Mouse (Mus musculus) limb, embryonic 11.5 days (tissue): ENCODE results near the gene Ezr. TPM values are rescaled to one million over a fixed set of nuclear protein-coding genes. Genes with fewer than 3 reads are reported as not detected.
A peak's percentile ranks its signal among the peaks of the same experiment; 100 is the strongest.

Experiments used
- ATAC-seq: fragments of 200-750 bp; cut with Nextera tagmentation; 2 replicates; pipeline ENCODE4 v1.8.0; 2017; ENCODE audit warnings: low read depth; ENCODE audit not compliant: insufficient number of reproducible peaks, low FRiP score, low TSS enrichment
- DNase-seq: peaks from one replicate; pipeline ENCODE4 v3.0.0-alpha.2; 2015; ENCODE audit warnings: low spot score
- H3K27ac ChIP-seq: fragments of 300-500 bp; sonication (generic); replicated peaks from 2 replicates; pipeline ENCODE4 v1.5.1; 2014; ENCODE audit warnings: low read depth, mild to moderate bottlenecking, low read length
- H3K27me3 ChIP-seq: fragments of 300-500 bp; sonication (generic); 2 replicates; pipeline ENCODE4 v1.6.1; 2014; ENCODE audit warnings: mild to moderate bottlenecking, low read length, mixed read lengths; ENCODE audit not compliant: control insufficient read depth, insufficient read depth
- H3K36me3 ChIP-seq: fragments of 300-500 bp; sonication (generic); 2 replicates; pipeline ENCODE4 v1.6.1; 2014; ENCODE audit warnings: mild to moderate bottlenecking, low read length, moderate library complexity, mixed read lengths; ENCODE audit not compliant: control insufficient read depth, insufficient read depth
- H3K4me1 ChIP-seq: fragments of 300-500 bp; sonication (generic); 2 replicates; pipeline ENCODE4 v1.6.1; 2014; ENCODE audit warnings: low read length, mixed read lengths; ENCODE audit not compliant: control insufficient read depth, insufficient read depth
- H3K4me2 ChIP-seq: fragments of 300-500 bp; sonication (generic); 2 replicates; pipeline ENCODE4 v1.6.1; 2014; ENCODE audit warnings: low read depth, mild to moderate bottlenecking, moderate library complexity; ENCODE audit not compliant: severe bottlenecking
- H3K4me3 ChIP-seq: fragments of 300-500 bp; sonication (generic); 2 replicates; pipeline ENCODE4 v1.5.1; 2014; ENCODE audit warnings: low read depth, low read length
- H3K9ac ChIP-seq: fragments of 300-500 bp; sonication (generic); 2 replicates; pipeline ENCODE4 v1.6.1; 2014; ENCODE audit warnings: mild to moderate bottlenecking, low read length
- H3K9me3 ChIP-seq: fragments of 300-500 bp; sonication (generic); 2 replicates; pipeline ENCODE4 v1.6.1; 2016; ENCODE audit warnings: low read length; ENCODE audit not compliant: control insufficient read depth
- WGBS: fragments of 180-500 bp; shearing (Covaris S2); extraction: QIAGEN DNeasy Blood & Tissue Kit; methylation state at CpG from one replicate; pipeline ENCODE4 v1.1.7; 2014; 5-methylcytosine and 5-hydroxymethylcytosine counted together
- polyA plus RNA-seq: library from polyadenylated mRNA; unstranded; fragments of >200 nt; fragmentation: Nextera tagmentation; extraction: Ambion mirVana; gene quantifications from 2 replicates; pipeline ENCODE4 v1.2.1, GENCODE M21; 2014

The Ezr gene
- polyA plus RNA-seq, 1 experiment from 2014 or later, result 25.6 TPM

DNA sequence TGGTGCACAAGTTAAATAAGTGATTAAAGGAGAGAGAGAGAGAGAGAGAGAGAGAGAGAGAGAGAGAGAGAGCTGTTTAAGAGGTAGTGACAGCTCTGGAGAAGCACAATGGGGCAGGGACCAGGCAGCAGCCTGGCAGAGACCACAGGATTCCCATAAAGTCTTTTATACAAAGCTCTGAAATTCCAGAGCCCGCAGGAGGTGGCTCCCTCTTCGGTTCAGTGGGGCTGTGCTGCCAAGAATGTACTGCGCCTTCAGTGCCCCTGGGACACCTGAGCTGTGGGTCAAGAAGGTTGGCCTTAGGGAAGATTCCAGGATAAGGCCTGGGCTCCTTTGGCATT lies 30.2 kb upstream of the Ezr start:
- H3K27ac ChIP-seq, result no peak overlapping the region
- no peaks in the 10 kb centered on the region for H3K36me3 ChIP-seq
- H3K9ac ChIP-seq, result no peak overlapping the region
- DNase-seq, result peak; percentile 37
- no peak overlapping the region for H3K4me3 ChIP-seq
- 26% methylated on average over 3 of the region's 3 CpGs for WGBS
- ATAC-seq, result no peak
- no peak overlapping the region for H3K4me2 ChIP-seq
- no peaks in the 10 kb centered on the region for H3K9me3 ChIP-seq
- no peaks in the 10 kb centered on the region for H3K27me3 ChIP-seq
- H3K4me1 ChIP-seq, result no peaks in the 10 kb centered on the region; the same call in 1 of the 2 replicates

DNA sequence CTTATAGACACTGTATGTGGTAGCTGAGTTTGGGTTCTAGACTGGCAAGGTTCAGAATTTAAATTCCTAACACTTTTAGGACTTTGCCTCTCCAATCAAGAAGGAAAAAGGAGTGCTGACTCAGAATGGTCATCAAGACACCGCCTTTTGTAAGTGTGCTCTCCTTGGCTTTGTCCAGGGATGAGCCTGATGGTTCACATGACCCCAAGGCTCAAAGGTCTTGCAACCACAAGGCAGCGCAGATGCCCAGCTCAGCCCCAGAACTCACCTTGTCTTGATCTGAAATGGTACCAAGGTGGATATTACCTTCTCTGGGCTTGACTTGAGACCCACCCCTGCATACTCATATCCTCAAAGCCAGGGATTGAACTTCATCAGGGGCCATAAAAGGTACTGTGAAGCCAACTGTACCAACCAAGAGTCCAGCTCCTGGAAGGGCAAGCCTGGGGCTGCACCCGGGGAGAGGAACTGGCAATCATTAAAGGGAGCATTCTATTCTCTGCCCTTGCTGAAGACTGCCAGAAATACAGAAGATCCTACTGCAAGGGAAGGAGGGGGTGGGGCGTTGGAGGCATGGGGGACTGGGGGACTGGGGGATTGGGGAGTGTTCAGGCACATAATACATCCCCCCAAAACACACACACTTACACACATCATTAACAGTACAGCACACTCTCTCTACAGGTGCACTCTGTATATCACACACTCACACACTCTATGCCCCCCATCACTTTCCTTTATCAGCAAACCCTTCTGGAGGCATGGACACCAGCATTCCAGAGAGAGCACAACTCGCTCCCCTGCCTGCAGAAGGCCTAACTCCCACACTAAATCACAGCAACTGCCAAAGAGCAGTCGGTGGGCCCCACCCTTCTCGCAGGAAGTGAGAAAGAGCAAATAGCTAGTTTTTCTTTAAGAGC lies 29.6 kb upstream of the Ezr start:
- ATAC-seq (no peak), DNase-seq (peak; percentile 31)
- H3K27me3 ChIP-seq, result no peaks in the 10 kb centered on the region
- H3K27ac ChIP-seq, result no peak overlapping the region
- no peak overlapping the region for H3K4me3 ChIP-seq
- 50% methylated on average over 7 of the region's 7 CpGs for WGBS
- no peak overlapping the region for H3K4me2 ChIP-seq
- no peaks in the 10 kb centered on the region; the same call in 1 of the 2 replicates for H3K4me1 ChIP-seq
- no peak overlapping the region for H3K9ac ChIP-seq
- H3K36me3 ChIP-seq, result no peaks in the 10 kb centered on the region
- H3K9me3 ChIP-seq, result no peaks in the 10 kb centered on the region

DNA sequence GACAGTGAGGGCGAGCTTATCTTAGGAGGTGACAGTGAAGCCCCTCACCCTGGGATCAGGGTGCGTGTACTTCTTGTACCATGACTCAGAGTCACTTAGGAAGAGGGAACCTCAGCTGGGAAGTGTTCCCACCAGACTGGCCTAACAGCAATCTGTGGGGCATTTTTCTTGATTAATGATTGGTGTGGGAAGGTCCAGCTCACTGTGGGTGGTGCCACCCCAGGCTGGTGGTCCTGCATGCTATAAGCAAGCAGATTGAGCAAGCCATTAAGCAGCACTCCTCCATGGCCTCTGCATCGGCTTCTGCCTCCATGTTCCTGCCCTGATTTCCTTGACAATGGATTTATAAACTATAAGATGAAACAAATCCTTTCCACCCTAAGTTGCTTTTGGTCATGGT lies 26.7 kb upstream of the Ezr start:
- Histone ChIP-seq H3K4me1 (no peaks in the 10 kb centered on the region; the same call in 1 of the 2 replicates), H3K27ac (no peak overlapping the region), H3K9me3 (no peaks in the 10 kb centered on the region), H3K36me3 (no peaks in the 10 kb centered on the region), H3K4me3 (no peak overlapping the region), H3K4me2 (no peak overlapping the region), H3K27me3 (no peaks in the 10 kb centered on the region), H3K9ac (no peak overlapping the region)
- 70% methylated on average over 3 of the region's 3 CpGs for WGBS
- no peak for ATAC-seq
- DNase-seq, result no peak

DNA sequence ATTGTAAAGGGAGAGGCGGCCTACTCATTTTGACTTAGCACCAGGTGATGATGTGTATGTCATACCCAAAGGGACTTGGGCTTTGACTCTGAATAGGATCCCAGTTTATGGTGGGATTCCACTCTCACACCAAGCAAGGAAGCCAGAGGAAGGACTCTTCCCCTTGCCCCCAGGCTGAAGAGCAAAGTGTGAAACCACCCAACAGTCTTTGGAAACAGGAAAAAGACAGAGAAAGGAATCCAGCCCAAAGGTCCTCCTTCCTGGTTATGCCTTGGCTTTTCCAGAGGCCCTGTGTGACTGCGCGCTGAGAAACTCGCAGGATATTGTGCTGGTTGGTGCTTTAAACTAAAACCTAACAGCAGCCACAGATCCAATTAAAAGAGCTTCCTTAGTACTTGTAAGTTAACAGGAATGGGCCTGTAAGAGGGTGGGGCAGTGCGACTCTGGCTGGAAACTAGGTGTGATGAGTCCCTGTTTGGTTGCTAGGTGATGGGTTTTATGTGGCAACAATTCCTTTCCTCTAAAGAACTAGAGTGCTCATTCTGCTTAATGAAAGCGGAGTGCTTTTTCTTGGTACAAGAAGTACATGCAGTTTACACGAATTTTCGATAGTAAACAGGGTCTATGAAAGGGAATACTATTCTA lies 26.1 kb upstream of the Ezr start:
- Histone ChIP-seq H3K9ac (no peak overlapping the region), H3K4me1 (no peaks in the 10 kb centered on the region; the same call in 1 of the 2 replicates), H3K36me3 (no peaks in the 10 kb centered on the region), H3K9me3 (no peaks in the 10 kb centered on the region), H3K27ac (no peak overlapping the region), H3K27me3 (no peaks in the 10 kb centered on the region), H3K4me2 (no peak overlapping the region), H3K4me3 (no peak overlapping the region)
- ATAC-seq (no peak), DNase-seq (no peak)
- 68% methylated on average over 8 of the region's 8 CpGs for WGBS

DNA sequence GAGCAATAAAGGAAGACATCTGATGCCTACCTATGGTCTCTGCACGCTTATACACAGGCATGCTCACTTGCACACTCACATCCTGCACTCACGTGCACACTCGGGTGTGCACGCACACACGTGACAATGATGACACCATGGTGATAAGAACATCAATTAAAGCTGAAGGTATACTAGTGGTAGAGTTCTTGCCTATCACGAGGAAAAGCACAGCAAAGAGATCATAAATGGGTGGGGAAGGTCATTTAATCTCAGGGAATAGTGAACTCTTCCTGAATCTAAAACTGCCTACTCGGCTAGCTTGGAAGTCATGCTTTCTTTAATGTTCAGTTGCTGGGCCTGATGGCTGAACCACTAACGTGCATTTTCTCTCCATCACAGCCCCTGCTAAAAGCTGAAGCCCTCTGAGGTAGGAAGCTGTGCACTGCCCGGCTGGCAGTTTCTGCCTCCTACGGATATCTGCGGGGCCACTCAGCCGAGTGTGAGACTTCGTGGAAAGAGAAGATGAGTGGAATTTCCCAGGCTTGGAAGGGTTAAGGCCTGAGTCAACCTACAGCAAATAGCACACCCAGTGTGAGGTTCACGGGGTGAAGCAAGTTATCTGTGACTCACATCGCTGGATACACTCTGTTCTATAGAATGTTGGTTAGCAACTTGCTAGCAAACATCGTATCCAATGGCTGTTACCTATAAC lies 25.4 kb upstream of the Ezr start:
- 87% methylated on average over 16 of the region's 16 CpGs for WGBS
- no peak overlapping the region for H3K4me2 ChIP-seq
- H3K4me1 ChIP-seq, result no peaks in the 10 kb centered on the region; the same call in 1 of the 2 replicates
- no peaks in the 10 kb centered on the region for H3K36me3 ChIP-seq
- no peak overlapping the region for H3K4me3 ChIP-seq
- no peak overlapping the region for H3K9ac ChIP-seq
- DNase-seq, result no peak
- no peak for ATAC-seq
- no peaks in the 10 kb centered on the region for H3K9me3 ChIP-seq
- H3K27ac ChIP-seq, result no peak overlapping the region
- H3K27me3 ChIP-seq, result no peaks in the 10 kb centered on the region

DNA sequence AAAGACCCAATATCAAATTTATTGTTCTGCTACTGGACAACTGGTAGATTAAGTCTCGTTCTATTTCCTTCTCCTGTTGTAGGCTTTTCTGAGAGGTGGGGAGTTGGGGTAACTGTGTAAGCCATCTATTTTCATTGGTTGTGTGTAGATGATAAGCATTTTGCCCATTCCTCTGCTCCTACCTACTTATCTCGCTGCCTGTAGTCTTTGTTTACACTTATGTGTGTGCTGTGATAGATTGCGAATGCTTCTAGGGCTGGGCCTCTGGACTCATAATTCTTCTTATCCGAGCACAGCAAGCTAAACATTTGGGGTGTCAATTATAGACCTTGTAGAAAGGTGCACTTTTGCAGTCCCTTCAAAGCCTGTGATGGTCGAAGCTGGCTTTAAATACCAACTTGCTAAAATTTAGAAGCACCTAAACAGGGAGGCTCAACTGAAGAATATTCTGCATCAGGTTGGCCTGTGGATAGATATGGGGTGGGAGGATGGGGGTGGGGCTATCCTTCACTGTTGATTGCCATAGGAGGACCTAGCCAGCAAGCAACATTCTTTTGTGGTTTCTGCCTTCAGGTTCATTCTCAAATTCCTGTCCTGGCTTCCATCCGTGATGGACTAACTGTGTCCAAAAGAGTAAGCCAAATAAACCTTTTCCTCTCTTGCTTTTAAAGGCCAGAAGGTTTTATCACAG lies 22.4 kb upstream of the Ezr start:
- no peaks in the 10 kb centered on the region for H3K36me3 ChIP-seq
- 71% methylated on average over 6 of the region's 6 CpGs for WGBS
- no peak overlapping the region for H3K27ac ChIP-seq
- no peak overlapping the region for H3K4me2 ChIP-seq
- no peaks in the 10 kb centered on the region for H3K9me3 ChIP-seq
- H3K27me3 ChIP-seq, result no peaks in the 10 kb centered on the region
- H3K4me3 ChIP-seq, result no peak overlapping the region
- H3K9ac ChIP-seq, result no peak overlapping the region
- DNase-seq (no peak), ATAC-seq (no peak)
- H3K4me1 ChIP-seq, result no peaks in the 10 kb centered on the region

DNA sequence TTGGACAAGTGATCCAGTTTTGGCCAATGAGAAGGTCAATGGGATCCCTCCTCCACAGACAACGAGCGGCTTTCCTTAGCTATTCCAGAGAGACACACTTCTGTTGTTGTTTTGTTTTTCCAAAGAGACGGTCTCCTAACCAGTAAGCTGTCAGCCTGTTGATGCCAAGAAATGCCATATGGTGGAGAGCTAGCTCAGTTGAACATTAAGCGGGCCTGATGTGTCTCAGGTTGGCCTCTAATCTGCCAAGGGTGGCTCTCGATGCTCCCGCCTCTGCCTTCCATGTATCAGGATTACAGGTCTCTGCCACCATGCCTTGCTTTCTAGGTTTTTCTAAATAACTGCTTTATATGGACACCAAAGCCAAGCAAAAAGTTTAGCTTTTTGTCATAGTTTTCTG lies 21.5 kb upstream of the Ezr start:
- Histone ChIP-seq H3K4me2 (no peak overlapping the region), H3K4me1 (no peaks in the 10 kb centered on the region), H3K27ac (no peak overlapping the region), H3K36me3 (no peaks in the 10 kb centered on the region), H3K9ac (no peak overlapping the region), H3K4me3 (no peak overlapping the region), H3K27me3 (no peaks in the 10 kb centered on the region), H3K9me3 (no peaks in the 10 kb centered on the region)
- 91% methylated on average over 6 of the region's 6 CpGs for WGBS
- DNase-seq (no peak), ATAC-seq (no peak)

DNA sequence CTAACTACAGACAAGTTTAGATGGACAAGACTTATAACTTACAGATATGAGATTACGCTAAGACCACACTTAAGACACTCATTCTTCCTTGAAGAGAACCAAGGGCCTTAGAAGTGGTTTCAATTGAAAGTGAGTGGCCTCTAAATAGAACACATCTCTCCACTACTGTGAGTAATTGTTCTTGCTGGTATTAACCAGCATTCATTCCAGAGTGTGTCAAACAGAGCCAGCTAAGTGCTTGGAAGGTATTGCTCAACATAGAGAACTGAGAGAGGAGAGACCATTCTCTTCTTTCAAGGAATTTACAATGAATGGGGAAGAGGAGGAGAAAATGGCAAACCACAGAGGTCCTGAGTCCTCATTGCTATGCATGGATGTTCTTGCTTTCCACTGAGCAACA lies 21.0 kb upstream of the Ezr start:
- H3K27ac ChIP-seq, result no peak overlapping the region
- H3K27me3 ChIP-seq, result no peaks in the 10 kb centered on the region
- 98% methylated on average over 1 of the region's 1 CpGs for WGBS
- no peaks in the 10 kb centered on the region for H3K9me3 ChIP-seq
- no peak overlapping the region for H3K9ac ChIP-seq
- H3K4me3 ChIP-seq, result no peak overlapping the region
- ATAC-seq (no peak), DNase-seq (no peak)
- no peak overlapping the region for H3K4me2 ChIP-seq
- H3K4me1 ChIP-seq, result no peaks in the 10 kb centered on the region
- no peaks in the 10 kb centered on the region for H3K36me3 ChIP-seq
